Mouse (Mus musculus): ENCODE measurements around the gene Ehbp1. TPM values are rescaled to one million over a fixed set of nuclear protein-coding genes. Genes with fewer than 3 reads are reported as not detected.

Ehbp1 gene
- polyA plus RNA-seq, 2 experiments = 12.1 to 21.4 TPM

DNA sequence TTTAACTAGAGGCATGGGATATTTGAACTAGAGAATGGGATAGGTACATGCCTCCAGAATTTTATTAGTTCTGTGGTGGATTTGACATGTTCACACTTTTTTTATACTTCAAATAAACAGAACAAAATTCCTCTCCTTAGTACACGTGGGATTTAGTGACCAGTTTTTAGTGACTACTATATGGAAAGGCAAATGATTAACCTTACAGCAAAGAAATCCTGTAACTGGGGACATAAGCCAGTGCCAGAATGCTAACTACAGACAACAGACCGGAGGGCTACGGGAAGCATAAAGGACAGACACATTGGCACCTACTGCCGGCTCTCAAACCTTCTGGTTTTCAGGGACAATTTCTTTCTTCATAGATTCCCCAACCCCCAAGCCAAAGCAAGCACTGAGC is 72.4 kb downstream of the Ehbp1 start:
- peaks cover 13% of the 10 kb centered on the region for H3K4me1 ChIP-seq (ENCODE audit: control insufficient read depth, insufficient read depth, low read length)
- H3K9me3 ChIP-seq (ENCODE audit: control insufficient read depth, low read length) = no peaks in the 10 kb centered on the region
- 56% methylated on average over 4 of the region's 4 CpGs for WGBS
- TF ChIP-seq POLR2A (IDR thresholded peaks at IDR 0.05; ENCODE audit: borderline replicate concordance, extremely low read depth, insufficient read depth, insufficient read length) = no peak
- no peak for ATAC-seq (ENCODE audit: low FRiP score, low read depth)
- DNase-seq (ENCODE audit: low spot score) = no peak
- H3K36me3 ChIP-seq (ENCODE audit: control insufficient read depth, insufficient read depth, low read length) = no peaks in the 10 kb centered on the region
- no peak overlapping the region for H3K4me3 ChIP-seq (replicated peaks; ENCODE audit: low read length)
- H3K9ac ChIP-seq (ENCODE audit: low read depth, low read length, severe bottlenecking) = no peak overlapping the region
- H3K27me3 ChIP-seq (ENCODE audit: control insufficient read depth, insufficient read depth, low read length) = no peaks in the 10 kb centered on the region
- no peak overlapping the region for H3K4me2 ChIP-seq (replicated peaks; ENCODE audit: low read depth, low read length, severe bottlenecking)
- H3K27ac ChIP-seq (replicated peaks; ENCODE audit: low read depth, low read length) = no peak overlapping the region

DNA sequence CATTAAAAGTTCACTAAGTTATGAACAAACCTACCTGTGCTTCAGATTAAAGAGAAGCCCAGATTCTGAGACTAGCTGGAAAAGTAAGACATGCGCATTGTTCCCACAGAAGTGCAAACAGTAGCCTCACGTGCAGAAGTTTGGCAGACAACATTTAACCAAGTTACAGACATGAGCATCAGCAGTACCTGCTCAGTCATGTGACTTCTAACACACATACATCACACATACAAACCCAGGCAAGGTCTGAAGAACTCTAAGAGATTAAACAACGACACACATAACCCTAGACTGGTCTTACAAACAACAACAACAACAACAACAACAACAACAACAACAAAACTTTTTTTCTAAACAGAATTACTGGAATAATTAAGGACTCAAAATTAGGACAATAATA is 72.9 kb downstream of the Ehbp1 start:
- DNase-seq (ENCODE audit: low spot score) = no peak
- H3K4me3 ChIP-seq (replicated peaks; ENCODE audit: low read length) = no peak overlapping the region
- no peaks in the 10 kb centered on the region for H3K27me3 ChIP-seq (ENCODE audit: control insufficient read depth, insufficient read depth, low read length)
- H3K4me2 ChIP-seq (replicated peaks; ENCODE audit: low read depth, low read length, severe bottlenecking) = no peak overlapping the region
- peaks cover 13% of the 10 kb centered on the region for H3K4me1 ChIP-seq (ENCODE audit: control insufficient read depth, insufficient read depth, low read length)
- no peak for ATAC-seq (ENCODE audit: low FRiP score, low read depth)
- H3K36me3 ChIP-seq (ENCODE audit: control insufficient read depth, insufficient read depth, low read length) = no peaks in the 10 kb centered on the region
- TF ChIP-seq POLR2A (IDR thresholded peaks at IDR 0.05; ENCODE audit: borderline replicate concordance, extremely low read depth, insufficient read depth, insufficient read length) = no peak
- WGBS = 70% methylated on average over 3 of the region's 3 CpGs
- no peak overlapping the region for H3K27ac ChIP-seq (replicated peaks; ENCODE audit: low read depth, low read length)
- no peaks in the 10 kb centered on the region for H3K9me3 ChIP-seq (ENCODE audit: control insufficient read depth, low read length)
- no peak overlapping the region for H3K9ac ChIP-seq (ENCODE audit: low read depth, low read length, severe bottlenecking)

DNA sequence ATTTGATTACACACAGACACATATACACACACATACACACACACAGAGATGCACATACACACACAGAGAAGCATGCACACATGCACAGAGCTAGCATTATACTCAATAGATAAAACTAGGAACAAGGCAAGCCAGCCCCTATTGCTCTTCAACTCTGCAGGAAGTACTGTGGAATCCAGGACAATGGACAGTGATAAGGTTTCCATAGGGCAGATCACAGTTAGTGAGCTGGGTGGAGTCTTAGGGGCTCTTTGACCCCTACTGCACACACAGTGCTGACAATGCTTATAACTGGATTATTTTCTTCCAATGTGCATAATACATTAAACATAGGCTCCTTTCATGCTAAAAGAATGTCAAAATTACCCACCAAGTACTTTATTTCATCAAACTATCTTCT is 75.1 kb downstream of the Ehbp1 start:
- Histone ChIP-seq H3K36me3 (ENCODE audit: control insufficient read depth, insufficient read depth, low read length) (no peaks in the 10 kb centered on the region), H3K9me3 (ENCODE audit: control insufficient read depth, low read length) (no peaks in the 10 kb centered on the region), H3K4me1 (ENCODE audit: control insufficient read depth, insufficient read depth, low read length) (peaks cover 9% of the 10 kb centered on the region), H3K27ac (replicated peaks; ENCODE audit: low read depth, low read length) (no peak overlapping the region), H3K9ac (ENCODE audit: low read depth, low read length, severe bottlenecking) (no peak overlapping the region), H3K4me2 (replicated peaks; ENCODE audit: low read depth, low read length, severe bottlenecking) (no peak overlapping the region), H3K4me3 (replicated peaks; ENCODE audit: low read length) (no peak overlapping the region), H3K27me3 (ENCODE audit: control insufficient read depth, insufficient read depth, low read length) (no peaks in the 10 kb centered on the region)
- DNase-seq (ENCODE audit: low spot score) (no peak), ATAC-seq (ENCODE audit: low FRiP score, low read depth) (no peak)
- TF ChIP-seq POLR2A (IDR thresholded peaks at IDR 0.05; ENCODE audit: borderline replicate concordance, extremely low read depth, insufficient read depth, insufficient read length) = no peak

DNA sequence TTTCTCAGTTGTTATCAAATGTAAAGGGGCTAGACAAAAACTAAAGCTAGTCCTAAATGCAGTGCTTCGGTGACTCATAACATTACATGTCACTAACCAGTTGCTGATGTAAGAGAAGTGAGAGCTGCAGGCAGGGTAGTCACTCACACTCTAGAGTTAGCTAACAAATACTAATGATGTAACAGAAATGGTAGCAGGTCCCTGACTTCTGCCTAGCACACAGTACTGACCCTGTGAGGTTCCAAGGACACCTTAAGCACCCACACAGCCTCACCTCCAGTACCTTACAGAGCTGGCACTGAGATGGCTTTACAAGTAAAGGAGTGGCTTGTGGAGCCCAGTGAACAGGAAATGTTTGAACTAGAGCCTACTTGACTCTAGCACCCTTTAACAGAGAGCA is 86.7 kb downstream of the Ehbp1 start:
- no peak overlapping the region for H3K4me2 ChIP-seq (replicated peaks; ENCODE audit: low read depth, low read length, severe bottlenecking)
- H3K9ac ChIP-seq (ENCODE audit: low read depth, low read length, severe bottlenecking) = no peak overlapping the region
- TF ChIP-seq POLR2A (IDR thresholded peaks at IDR 0.05; ENCODE audit: borderline replicate concordance, extremely low read depth, insufficient read depth, insufficient read length) = no peak
- 0 out of 2 replicates have a peak, but pooled peaks cover 4% of the 10 kb centered on the region for H3K4me1 ChIP-seq (ENCODE audit: control insufficient read depth, insufficient read depth, low read length)
- no peaks in the 10 kb centered on the region for H3K9me3 ChIP-seq (ENCODE audit: control insufficient read depth, low read length)
- no peak for ATAC-seq (ENCODE audit: low FRiP score, low read depth)
- no peaks in the 10 kb centered on the region for H3K36me3 ChIP-seq (ENCODE audit: control insufficient read depth, insufficient read depth, low read length)
- no peaks in the 10 kb centered on the region for H3K27me3 ChIP-seq (ENCODE audit: control insufficient read depth, insufficient read depth, low read length)
- DNase-seq (ENCODE audit: low spot score) = no peak
- no peak overlapping the region for H3K27ac ChIP-seq (replicated peaks; ENCODE audit: low read depth, low read length)
- 91% methylated on average over 1 of the region's 1 CpGs for WGBS
- no peak overlapping the region for H3K4me3 ChIP-seq (replicated peaks; ENCODE audit: low read length)

DNA sequence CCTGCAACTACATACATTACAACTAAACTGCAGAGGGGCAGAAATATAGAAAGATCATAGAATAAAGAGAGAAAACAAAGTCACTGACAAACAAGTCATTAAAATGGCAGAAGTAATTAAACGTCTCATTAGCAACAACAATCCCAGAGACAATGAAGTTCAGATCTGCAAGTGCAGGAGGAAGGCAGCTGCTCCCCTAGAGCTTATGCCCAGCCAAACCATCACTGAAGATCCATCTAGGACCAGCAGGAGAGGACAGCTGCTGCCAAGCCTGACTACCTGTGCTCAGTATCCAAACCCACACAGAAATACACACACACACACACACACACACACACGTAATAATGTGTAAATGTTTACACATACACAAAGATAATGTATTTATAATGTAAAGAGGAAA is 92.7 kb downstream of the Ehbp1 start:
- Histone ChIP-seq H3K4me2 (replicated peaks; ENCODE audit: low read depth, low read length, severe bottlenecking) (no peak overlapping the region), H3K4me3 (replicated peaks; ENCODE audit: low read length) (no peak overlapping the region), H3K9ac (ENCODE audit: low read depth, low read length, severe bottlenecking) (no peak overlapping the region), H3K4me1 (ENCODE audit: control insufficient read depth, insufficient read depth, low read length) (0 out of 2 replicates have a peak, but pooled peaks cover 4% of the 10 kb centered on the region), H3K36me3 (ENCODE audit: control insufficient read depth, insufficient read depth, low read length) (no peaks in the 10 kb centered on the region), H3K27me3 (ENCODE audit: control insufficient read depth, insufficient read depth, low read length) (no peaks in the 10 kb centered on the region), H3K9me3 (ENCODE audit: control insufficient read depth, low read length) (no peaks in the 10 kb centered on the region), H3K27ac (replicated peaks; ENCODE audit: low read depth, low read length) (no peak overlapping the region)
- ATAC-seq (ENCODE audit: low FRiP score, low read depth) = no peak
- no peak for TF ChIP-seq POLR2A (IDR thresholded peaks at IDR 0.05; ENCODE audit: borderline replicate concordance, extremely low read depth, insufficient read depth, insufficient read length)
- DNase-seq (ENCODE audit: low spot score) = no peak
- WGBS = 87% methylated on average over 2 of the region's 2 CpGs

DNA sequence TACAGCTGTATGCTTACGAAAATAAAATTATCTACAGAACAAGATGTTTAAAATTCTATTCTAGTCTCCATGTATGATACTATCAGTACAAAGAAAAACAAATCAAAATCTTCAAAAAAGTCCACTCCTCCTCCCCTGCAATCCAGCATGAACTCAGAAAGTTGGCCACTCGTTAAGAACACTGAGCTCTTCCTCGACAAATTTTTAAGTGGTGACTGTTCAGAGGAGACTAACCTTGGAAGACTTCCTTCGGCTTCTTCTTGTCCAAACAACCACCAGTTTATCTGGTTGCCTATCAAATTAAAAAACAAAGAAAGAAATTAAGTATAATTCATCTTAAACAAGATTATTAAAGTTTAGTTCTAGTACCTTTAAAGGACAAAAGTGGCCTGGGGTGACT is 94.4 kb downstream of the Ehbp1 start:
- Histone ChIP-seq H3K9me3 (ENCODE audit: control insufficient read depth, low read length) (no peaks in the 10 kb centered on the region), H3K27me3 (ENCODE audit: control insufficient read depth, insufficient read depth, low read length) (no peaks in the 10 kb centered on the region), H3K27ac (replicated peaks; ENCODE audit: low read depth, low read length) (no peak overlapping the region), H3K4me1 (ENCODE audit: control insufficient read depth, insufficient read depth, low read length) (0 out of 2 replicates have a peak, but pooled peaks cover 3% of the 10 kb centered on the region), H3K9ac (ENCODE audit: low read depth, low read length, severe bottlenecking) (no peak overlapping the region), H3K4me2 (replicated peaks; ENCODE audit: low read depth, low read length, severe bottlenecking) (no peak overlapping the region), H3K4me3 (replicated peaks; ENCODE audit: low read length) (no peak overlapping the region), H3K36me3 (ENCODE audit: control insufficient read depth, insufficient read depth, low read length) (no peaks in the 10 kb centered on the region)
- 75% methylated on average over 4 of the region's 4 CpGs for WGBS
- no peak for DNase-seq (ENCODE audit: low spot score)
- ATAC-seq (ENCODE audit: low FRiP score, low read depth) = no peak
- TF ChIP-seq POLR2A (IDR thresholded peaks at IDR 0.05; ENCODE audit: borderline replicate concordance, extremely low read depth, insufficient read depth, insufficient read length) = no peak
